Mouse (Mus musculus): Measurements from ENCODE around the gene Ccdc114.

- TF ChIP-seq EP300 (IDR thresholded peaks at IDR 0.05; ENCODE audit: insufficient read depth, low read depth, low read length) (no peak), CTCF (IDR thresholded peaks at IDR 0.05; ENCODE audit: low read depth, low read length) (no peak)
Observed at GRCm38 (mm10) chr7:45992470-45992869, 68.6 kb downstream of the Ccdc114 start.

All from ES-Bruce4 (cell line).